Mouse (Mus musculus) testis, adult 2 months (tissue): ENCODE measurements at regions not wholly inside any gene's neighbourhood (a gene's known extent, or its start where the extent isn't known, plus 50 kb on each side); places are given as distances from the start of the nearest gene placed in this dataset.
A peak's percentile ranks its signal among the peaks of the same experiment; 100 is the strongest.

ENCODE experiments used
- H3K27ac ChIP-seq: fragments of 200-500 bp; 2 replicates; pipeline ENCODE4 v1.5.1; 2012; ENCODE audit warnings: low read depth, low read length; ENCODE audit not compliant: control insufficient read depth, insufficient read depth
- H3K27me3 ChIP-seq: fragments of 200-500 bp; 2 replicates; pipeline ENCODE4 v1.6.1; 2012; ENCODE audit warnings: mild to moderate bottlenecking, low read length, moderate library complexity; ENCODE audit not compliant: control insufficient read depth, insufficient read depth
- H3K36me3 ChIP-seq: fragments of 200-500 bp; 2 replicates; pipeline ENCODE4 v1.6.1; 2012; ENCODE audit warnings: mild to moderate bottlenecking, low read length; ENCODE audit not compliant: control insufficient read depth, insufficient read depth
- H3K4me1 ChIP-seq: fragments of 200-500 bp; 2 replicates; pipeline ENCODE4 v1.6.1; 2012; ENCODE audit warnings: low read length; ENCODE audit not compliant: control insufficient read depth, insufficient read depth
- H3K4me3 ChIP-seq: fragments of 200-500 bp; 2 replicates; pipeline ENCODE4 v1.5.1; 2012; ENCODE audit warnings: low read depth, mild to moderate bottlenecking, low read length, moderate library complexity, mixed read lengths; ENCODE audit not compliant: control insufficient read depth
- CTCF ChIP-seq: fragments of 200-500 bp; IDR thresholded peaks from 2 replicates; pipeline ENCODE4 v1.5.1; 2012; ENCODE audit warnings: low read depth, mild to moderate bottlenecking, inconsistent platforms, low read length, moderate library complexity; ENCODE audit not compliant: control insufficient read depth, insufficient read depth, insufficient replicate concordance
- POLR2A ChIP-seq: fragments of 200-500 bp; IDR thresholded peaks from 2 replicates; pipeline ENCODE4 v1.6.1; 2012; ENCODE audit warnings: low read depth, mild to moderate bottlenecking, inconsistent platforms, low read length, moderate library complexity; ENCODE audit not compliant: control insufficient read depth

GRCm38 (mm10) chr11:63233172-63233966, 104.6 kb downstream of the Pmp22 start:
- peaks cover 10% of the 10 kb centered on the region for H3K4me1 ChIP-seq
- no peaks in the 10 kb centered on the region for H3K36me3 ChIP-seq
- H3K27ac ChIP-seq: no peak overlapping the region
- H3K4me3 ChIP-seq: no peak overlapping the region
- no peaks in the 10 kb centered on the region for H3K27me3 ChIP-seq
- peak; percentile 23; the same call in 1 of the 2 replicates for TF ChIP-seq CTCF
- TF ChIP-seq POLR2A: no peak

GRCm38 (mm10) chr11:63234481-63234880, 105.7 kb downstream of the Pmp22 start:
- H3K36me3 ChIP-seq: no peaks in the 10 kb centered on the region
- H3K27me3 ChIP-seq: no peaks in the 10 kb centered on the region
- H3K4me1 ChIP-seq: peaks cover 10% of the 10 kb centered on the region
- no peak for TF ChIP-seq POLR2A
- no peak for TF ChIP-seq CTCF
- no peak overlapping the region for H3K27ac ChIP-seq
- H3K4me3 ChIP-seq: no peak overlapping the region

- Histone ChIP-seq H3K27ac (no peak overlapping the region), H3K4me3 (no peak overlapping the region), H3K4me1 (no peaks in the 10 kb centered on the region), H3K27me3 (no peaks in the 10 kb centered on the region), H3K36me3 (no peaks in the 10 kb centered on the region)
- TF ChIP-seq CTCF: no peak
- no peak for TF ChIP-seq POLR2A
Measured at GRCm38 (mm10) chr11:63238655-63239054, 109.9 kb downstream of the Pmp22 start.

GRCm38 (mm10) chr11:63243906-63244416, 115.2 kb downstream of the Pmp22 start:
- TF ChIP-seq CTCF: no peak
- TF ChIP-seq POLR2A: no peak
- no peaks in the 10 kb centered on the region for H3K27me3 ChIP-seq
- no peaks in the 10 kb centered on the region for H3K4me1 ChIP-seq
- no peak overlapping the region for H3K4me3 ChIP-seq
- no peak overlapping the region for H3K27ac ChIP-seq
- no peaks in the 10 kb centered on the region for H3K36me3 ChIP-seq

GRCm38 (mm10) chr11:63245041-63245440, 116.3 kb downstream of the Pmp22 start:
- TF ChIP-seq CTCF: no peak

GRCm38 (mm10) chr11:63246052-63246661, 117.4 kb downstream of the Pmp22 start:
- Histone ChIP-seq H3K27ac (no peak overlapping the region), H3K4me3 (no peak overlapping the region), H3K4me1 (no peaks in the 10 kb centered on the region), H3K36me3 (no peaks in the 10 kb centered on the region), H3K27me3 (no peaks in the 10 kb centered on the region)
- no peak for TF ChIP-seq CTCF
- no peak for TF ChIP-seq POLR2A

More at GRCm38 (mm10) chr11:63245041-63245440, 116.3 kb downstream of the Pmp22 start:
- Histone ChIP-seq H3K27ac (no peak overlapping the region), H3K4me3 (no peak overlapping the region), H3K36me3 (no peaks in the 10 kb centered on the region), H3K4me1 (no peaks in the 10 kb centered on the region), H3K27me3 (no peaks in the 10 kb centered on the region)

GRCm38 (mm10) chr11:63252012-63252856, 123.5 kb downstream of the Pmp22 start:
- Histone ChIP-seq H3K36me3 (no peaks in the 10 kb centered on the region), H3K4me3 (no peak overlapping the region), H3K27me3 (no peaks in the 10 kb centered on the region), H3K27ac (no peak overlapping the region), H3K4me1 (no peaks in the 10 kb centered on the region)
- TF ChIP-seq POLR2A: no peak
- TF ChIP-seq CTCF: no peak
